ENCODE assay signal across 15 mouse cellular contexts in the genomic region with DNA sequence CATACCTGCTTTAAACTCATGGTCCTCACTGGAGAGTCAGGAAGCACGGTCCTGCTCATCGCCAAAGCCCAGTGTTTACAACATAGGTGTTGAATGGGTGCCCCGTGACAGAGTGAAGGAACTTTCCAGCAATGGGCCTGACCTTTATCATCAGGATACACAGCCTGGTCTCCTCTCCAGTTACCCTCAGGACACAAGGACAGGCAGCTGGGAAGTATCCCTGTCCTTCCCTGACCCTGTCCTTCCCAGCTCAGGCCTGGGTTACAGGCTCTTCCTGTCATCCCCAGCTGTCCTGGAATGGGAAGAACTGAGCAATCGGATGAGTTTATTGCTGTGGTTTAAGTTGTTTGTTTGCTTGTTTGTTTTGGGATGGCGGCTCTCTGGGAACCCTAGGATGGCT.
"Had no signal": no experiment of that assay in that cellular context is flagged by ENCODE, and none has a peak within 500 bp of the region (broad histone marks: within the 10 kb centered on the region; RNA-seq: fewer than 3 reads in every experiment).

No protein-coding gene starts in this region.

- H3K27me3 ChIP-seq: limb, embryonic 12.5 days; limb, embryonic 15.5 days; midbrain, embryonic 13.5 days; neural tube, embryonic 13.5 days; stomach, embryonic 15.5 days had no signal

- H3K27ac ChIP-seq: limb, embryonic 12.5 days; limb, embryonic 15.5 days; midbrain, embryonic 10.5 days; midbrain, embryonic 13.5 days; neural tube, embryonic 13.5 days; stomach, embryonic 15.5 days had no signal

- ATAC-seq: inflammation-experienced regulatory T-cells, adult 6 months; intestine, embryonic 16.5 days; midbrain, embryonic 13.5 days; midbrain, embryonic 16.5 days had no signal

- H3K9me3 ChIP-seq: limb, embryonic 12.5 days; limb, embryonic 15.5 days; megakaryocyte, embryonic 14.5 days; midbrain, embryonic 10.5 days; midbrain, embryonic 13.5 days; neural tube, embryonic 13.5 days; stomach, embryonic 15.5 days had no signal

- H3K4me3 ChIP-seq: limb, embryonic 12.5 days; limb, embryonic 15.5 days; midbrain, embryonic 10.5 days; midbrain, embryonic 13.5 days; myocyte; neural tube, embryonic 13.5 days; stomach, embryonic 15.5 days had no signal

- H3K9ac ChIP-seq: limb, embryonic 12.5 days; limb, embryonic 15.5 days; midbrain, embryonic 13.5 days; neural tube, embryonic 13.5 days; stomach, embryonic 15.5 days had no signal

- H3K4me1 ChIP-seq: limb, embryonic 12.5 days; limb, embryonic 15.5 days; midbrain, embryonic 10.5 days; midbrain, embryonic 13.5 days; neural tube, embryonic 13.5 days had no signal

- H3K36me3 ChIP-seq: limb, embryonic 12.5 days; limb, embryonic 15.5 days; midbrain, embryonic 10.5 days; midbrain, embryonic 13.5 days; neural tube, embryonic 13.5 days; stomach, embryonic 15.5 days had no signal

- DNase-seq: lung, adult 2 months; lung, postnatal 36 days; right cerebral cortex, postnatal 25 days had no signal

- H3K4me2 ChIP-seq: limb, embryonic 12.5 days; limb, embryonic 15.5 days; liver, embryonic 11.5 days; midbrain, embryonic 13.5 days; neural tube, embryonic 13.5 days; stomach, embryonic 15.5 days had no signal
